Mouse (Mus musculus) thymus, adult 2 months (tissue): Measurements from ENCODE around the gene Gm47985. TPM values are rescaled to one million over a fixed set of nuclear protein-coding genes. Genes with fewer than 3 reads are reported as not detected.
"Not testable (repeated sequence)": the region's sequence is repeated elsewhere in the genome, so short reads cannot be mapped to it uniquely, and the experiment has no call there.

Source experiments
- DNase-seq: peaks from one replicate; pipeline ENCODE4 v3.0.0; 2021
- H3K27ac ChIP-seq: fragments of 200-500 bp; 2 replicates; pipeline ENCODE4 v1.5.1; 2012; ENCODE audit warnings: low read length, control low read depth; ENCODE audit not compliant: control insufficient read depth, insufficient read depth
- H3K27me3 ChIP-seq: fragments of 200-500 bp; 2 replicates; pipeline ENCODE4 v1.6.1; 2012; ENCODE audit warnings: mild to moderate bottlenecking, low read length, moderate library complexity, mixed read lengths; ENCODE audit not compliant: control insufficient read depth, insufficient read depth
- H3K36me3 ChIP-seq: fragments of 200-500 bp; 2 replicates; pipeline ENCODE4 v1.6.1; 2012; ENCODE audit warnings: mild to moderate bottlenecking, low read length, moderate library complexity; ENCODE audit not compliant: control insufficient read depth, insufficient read depth
- H3K4me1 ChIP-seq: fragments of 200-500 bp; replicated peaks from 2 replicates; pipeline ENCODE4 v1.6.1; 2012; ENCODE audit warnings: low read length; ENCODE audit not compliant: control insufficient read depth, insufficient read depth
- H3K4me3 ChIP-seq: fragments of 200-500 bp; 2 replicates; pipeline ENCODE4 v1.5.1; 2012; ENCODE audit warnings: mild to moderate bottlenecking, low read length, control low read depth, moderate library complexity; ENCODE audit not compliant: control insufficient read depth, insufficient read depth
- CTCF ChIP-seq: fragments of 200-500 bp; IDR thresholded peaks from 2 replicates; pipeline ENCODE4 v1.5.1; 2012; ENCODE audit warnings: mild to moderate bottlenecking, control low read depth, low read length, moderate library complexity, borderline replicate concordance; ENCODE audit not compliant: control insufficient read depth, poor library complexity, insufficient read depth; ENCODE audit errors: extremely low read depth
- POLR2A ChIP-seq: fragments of 200-500 bp; IDR thresholded peaks from 2 replicates; pipeline ENCODE4 v1.6.1; 2012; ENCODE audit warnings: mild to moderate bottlenecking, low read length, control low read depth, moderate library complexity; ENCODE audit not compliant: control insufficient read depth, poor library complexity, insufficient read depth; ENCODE audit errors: extremely low read depth
- WGBS: fragments of 180-500 bp; shearing (Covaris S2); methylation state at CpG from one replicate; pipeline ENCODE4 v1.1.7; 2018; 5-methylcytosine and 5-hydroxymethylcytosine counted together
- polyA plus RNA-seq: library from polyadenylated mRNA; depleted of rRNA; stranded (reverse); fragments of >200 nt; gene quantifications from 2 replicates; pipeline ENCODE4 v1.2.3, GENCODE M21; 2012

The Gm47985 gene
- polyA plus RNA-seq, 1 experiment: 0.13 TPM

GRCm38 (mm10) chr1:151188469-151188868, 6.1 kb downstream of the Gm47985 start:
- DNase-seq: no peak
- H3K27ac ChIP-seq: no peak overlapping the region
- TF ChIP-seq POLR2A (no peak), CTCF (no peak)
- 84% methylated on average over 4 of the region's 4 CpGs for WGBS
- H3K27me3 ChIP-seq: no peaks in the 10 kb centered on the region
- H3K4me1 ChIP-seq: no peaks in the 10 kb centered on the region
- no peak overlapping the region for H3K4me3 ChIP-seq
- no peaks in the 10 kb centered on the region for H3K36me3 ChIP-seq

- 93% methylated on average over 2 of the region's 7 CpGs for WGBS
- not testable (repeated sequence) for H3K27ac ChIP-seq, DNase-seq, H3K27me3 ChIP-seq, H3K4me1 ChIP-seq, H3K4me3 ChIP-seq, H3K36me3 ChIP-seq
Observed at GRCm38 (mm10) chr1:151192075-151192474, 9.7 kb downstream of the Gm47985 start, which contains the start of gene Gm8947. Gm8947 (plus strand) TSS chr1:151192376.

- H3K27me3 ChIP-seq, H3K4me1 ChIP-seq, H3K27ac ChIP-seq, DNase-seq, H3K4me3 ChIP-seq, H3K36me3 ChIP-seq: not testable (repeated sequence)
- 97% methylated on average over 15 of the region's 15 CpGs for WGBS
Observed at GRCm38 (mm10) chr1:151192739-151193138, 10.4 kb downstream of the Gm47985 start.

- WGBS: 91% methylated on average over 4 of the region's 4 CpGs
- DNase-seq: not testable (repeated sequence)
Observed at GRCm38 (mm10) chr1:151195986-151196385, 13.6 kb downstream of the Gm47985 start.

GRCm38 (mm10) chr1:151196690-151197089, 14.4 kb downstream of the Gm47985 start:
- not testable (repeated sequence) for H3K36me3 ChIP-seq, H3K4me1 ChIP-seq, DNase-seq, H3K27me3 ChIP-seq, H3K4me3 ChIP-seq, H3K27ac ChIP-seq
- whole genome bisulfite sequencing: 93% methylated on average over 3 of the region's 3 CpGs

More at GRCm38 (mm10) chr1:151195986-151196385, 13.6 kb downstream of the Gm47985 start:
- not testable (repeated sequence) for H3K36me3 ChIP-seq, H3K4me3 ChIP-seq, H3K27ac ChIP-seq, H3K27me3 ChIP-seq, H3K4me1 ChIP-seq

- DNase-seq, H3K36me3 ChIP-seq, H3K4me3 ChIP-seq, H3K27me3 ChIP-seq, H3K27ac ChIP-seq, H3K4me1 ChIP-seq: not testable (repeated sequence)
- 77% methylated on average over 3 of the region's 4 CpGs for WGBS
Observed at GRCm38 (mm10) chr1:151198120-151198519, 15.8 kb downstream of the Gm47985 start, which contains the start of gene Gm47995. Gm47995 (plus strand) TSS chr1:151198448.

GRCm38 (mm10) chr1:151200620-151201019, 18.3 kb downstream of the Gm47985 start:
- not testable (repeated sequence) for DNase-seq, H3K4me1 ChIP-seq, H3K36me3 ChIP-seq

GRCm38 (mm10) chr1:151202771-151203170, 20.4 kb downstream of the Gm47985 start:
- H3K27me3 ChIP-seq, DNase-seq: not testable (repeated sequence)
- WGBS: 89% methylated on average over 4 of the region's 5 CpGs

More at GRCm38 (mm10) chr1:151200620-151201019, 18.3 kb downstream of the Gm47985 start:
- H3K4me3 ChIP-seq, H3K27me3 ChIP-seq, H3K27ac ChIP-seq: not testable (repeated sequence)

GRCm38 (mm10) chr1:151203818-151204217, 21.5 kb downstream of the Gm47985 start, which contains the start of gene 3110040M04Rik:
3110040M04Rik (plus strand) TSS chr1:151204121.
- not testable (repeated sequence) for DNase-seq, H3K36me3 ChIP-seq, H3K4me3 ChIP-seq, H3K4me1 ChIP-seq, H3K27ac ChIP-seq, H3K27me3 ChIP-seq
- WGBS: no CpG with 5 or more reads among the region's 6 CpGs

More at GRCm38 (mm10) chr1:151202771-151203170, 20.4 kb downstream of the Gm47985 start:
- H3K4me3 ChIP-seq, H3K4me1 ChIP-seq, H3K36me3 ChIP-seq, H3K27ac ChIP-seq: not testable (repeated sequence)

- H3K27me3 ChIP-seq, H3K36me3 ChIP-seq, H3K27ac ChIP-seq, H3K4me1 ChIP-seq, DNase-seq, H3K4me3 ChIP-seq: not testable (repeated sequence)
- 98% methylated on average over 4 of the region's 5 CpGs for WGBS
Observed at GRCm38 (mm10) chr1:151208493-151208892, 26.2 kb downstream of the Gm47985 start.

GRCm38 (mm10) chr1:151208944-151209343, 26.6 kb downstream of the Gm47985 start:
- H3K4me1 ChIP-seq, H3K36me3 ChIP-seq, H3K27ac ChIP-seq, H3K4me3 ChIP-seq, DNase-seq, H3K27me3 ChIP-seq: not testable (repeated sequence)
